Mouse (Mus musculus) ES-Bruce4 (cell line): ENCODE results near the gene Psmd14.

Source experiments
- CTCF ChIP-seq: IDR thresholded peaks from one replicate; pipeline ENCODE4 v1.8.1; 2011; ENCODE audit warnings: low read depth, low read length
- EP300 ChIP-seq: IDR thresholded peaks from 2 replicates; pipeline ENCODE4 v1.6.1; 2011; ENCODE audit warnings: low read depth, low read length; ENCODE audit not compliant: insufficient read depth

- TF ChIP-seq EP300 (no peak), CTCF (no peak)
These were observed 22.7 kb downstream of the Psmd14 start for GRCm38 (mm10) chr2:61734175-61734574.
